Mouse (Mus musculus): ENCODE results near the gene I830077J02Rik.

- no peak for TF ChIP-seq GATA1 (IDR thresholded peaks at IDR 0.05; ENCODE audit: low read length)
- TF ChIP-seq TAL1 (IDR thresholded peaks at IDR 0.05; ENCODE audit: low read length), result no peak
Measured at GRCm38 (mm10) chr3:105912097-105912880, 20.2 kb downstream of the I830077J02Rik start.

Measured in erythroblast, embryonic 14.5 days (primary cell).